Mouse (Mus musculus): ENCODE measurements around the gene Nbeal1.
"Not testable (repeated sequence)": the region's sequence is repeated elsewhere in the genome, so short reads cannot be mapped to it uniquely, and the experiment has no call there.

Gene Nbeal1

GRCm38 (mm10) chr1:60179932-60180783 is at the start of gene Nbeal1:
TSS of gene Nbeal1 (plus strand) at chr1:60180599.
- peak; percentile 97 for DNase-seq (ENCODE audit: low spot score)

- DNase-seq (ENCODE audit: low spot score) = no peak
These were observed 43.1 kb upstream of the Nbeal1 start for GRCm38 (mm10) chr1:60137346-60137745.

- no peak for DNase-seq (ENCODE audit: low spot score)
These were observed 27.7 kb upstream of the Nbeal1 start for GRCm38 (mm10) chr1:60152700-60153099.

- DNase-seq (ENCODE audit: low spot score) = no peak
These were observed 23.7 kb upstream of the Nbeal1 start for GRCm38 (mm10) chr1:60156651-60157050.

- peak; percentile 10 for DNase-seq (ENCODE audit: low spot score)
These were observed 22.0 kb upstream of the Nbeal1 start for GRCm38 (mm10) chr1:60158411-60158810.

GRCm38 (mm10) chr1:60163676-60164075 is 16.7 kb upstream of the Nbeal1 start:
- no peak for DNase-seq (ENCODE audit: low spot score)

- DNase-seq (ENCODE audit: low spot score) = no peak
These were observed 10.8 kb upstream of the Nbeal1 start for GRCm38 (mm10) chr1:60169626-60170025.

- DNase-seq (ENCODE audit: low spot score) = no peak
These were observed 10.1 kb upstream of the Nbeal1 start for GRCm38 (mm10) chr1:60170251-60170650.

GRCm38 (mm10) chr1:60173119-60173518 is 7.3 kb upstream of the Nbeal1 start:
- DNase-seq (ENCODE audit: low spot score) = no peak

- DNase-seq (ENCODE audit: low spot score) = not testable (repeated sequence)
These were observed 2.6 kb upstream of the Nbeal1 start for GRCm38 (mm10) chr1:60177814-60178213.

GRCm38 (mm10) chr1:60179376-60179775 is 1.0 kb upstream of the Nbeal1 start:
- DNase-seq (ENCODE audit: low spot score) = no peak

- DNase-seq (ENCODE audit: low spot score) = no peak
These were observed 404 bp downstream of the Nbeal1 start for GRCm38 (mm10) chr1:60180784-60181221.

GRCm38 (mm10) chr1:60188454-60188853 is 8.1 kb downstream of the Nbeal1 start:
- no peak for DNase-seq (ENCODE audit: low spot score)

- no peak for DNase-seq (ENCODE audit: low spot score)
These were observed 16.4 kb downstream of the Nbeal1 start for GRCm38 (mm10) chr1:60196813-60197212.

- DNase-seq (ENCODE audit: low spot score) = no peak
These were observed 18.6 kb downstream of the Nbeal1 start for GRCm38 (mm10) chr1:60199006-60199405.

GRCm38 (mm10) chr1:60236261-60236660 is 55.9 kb downstream of the Nbeal1 start:
- no peak for DNase-seq (ENCODE audit: low spot score)

- no peak for DNase-seq (ENCODE audit: low spot score)
These were observed 60.0 kb downstream of the Nbeal1 start for GRCm38 (mm10) chr1:60240430-60240829.

- DNase-seq (ENCODE audit: low spot score) = no peak
These were observed 87.7 kb downstream of the Nbeal1 start for GRCm38 (mm10) chr1:60268113-60268512.

GRCm38 (mm10) chr1:60269314-60269713 is 88.9 kb downstream of the Nbeal1 start:
- DNase-seq (ENCODE audit: low spot score) = no peak

GRCm38 (mm10) chr1:60272471-60272870 is 92.1 kb downstream of the Nbeal1 start:
- no peak for DNase-seq (ENCODE audit: low spot score)

GRCm38 (mm10) chr1:60293921-60294320 is 113.5 kb downstream of the Nbeal1 start:
- no peak for DNase-seq (ENCODE audit: low spot score)

GRCm38 (mm10) chr1:60342808-60343629 is 162.6 kb downstream of the Nbeal1 start, which contains the start of gene Cyp20a1:
TSS of gene Cyp20a1 (plus strand) at chr1:60343323.
- peak; percentile 81 for DNase-seq (ENCODE audit: low spot score)
